8 mouse cellular contexts compared by ENCODE assay signal in the genomic region with DNA sequence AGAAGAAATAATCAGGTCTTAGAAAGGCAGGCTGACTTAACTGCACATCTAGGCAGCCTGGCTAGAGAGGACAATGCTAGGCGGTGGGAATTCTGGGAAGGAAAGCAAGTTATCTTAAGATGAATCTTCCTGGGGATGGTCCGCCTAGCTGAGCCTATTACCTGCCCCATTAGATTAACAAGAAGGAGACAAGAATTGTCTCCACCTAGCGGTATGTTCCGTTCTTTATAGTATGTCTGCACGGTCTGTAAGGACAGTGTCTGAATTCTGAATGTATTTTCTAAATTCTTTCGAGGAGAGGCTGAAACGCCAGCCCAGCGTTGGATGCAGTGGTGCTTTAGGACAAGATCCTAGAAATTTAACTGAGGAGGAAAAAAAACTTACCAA. TPM values are rescaled to one million over a fixed set of nuclear protein-coding genes. Genes with fewer than 3 reads are reported as not detected.
DNase-seq lines count a peak whose midpoint lies in the region; ATAC-seq and TF ChIP-seq lines count a peak whose summit lies in the region.

No protein-coding gene starts in this region.

- H3K27ac ChIP-seq in embryonic facial prominence, embryonic 11.5 days (replicated peaks; ENCODE audit: low read depth, low read length), result no peak overlapping the region
- no peak overlapping the region for H3K27ac ChIP-seq in embryonic facial prominence, embryonic 10.5 days (replicated peaks)
- peak overlapping the region; percentile 70 for H3K27ac ChIP-seq in heart, embryonic 15.5 days

- ATAC-seq in embryonic facial prominence, embryonic 11.5 days (replicated peaks; ENCODE audit: insufficient number of reproducible peaks, low FRiP score, low TSS enrichment, low read depth), result no peak
- ATAC-seq in megakaryocyte, adult 5-6 weeks (ENCODE audit: poor library complexity, severe bottlenecking), result no peak
- no peak for ATAC-seq in heart, embryonic 15.5 days (replicated peaks; ENCODE audit: insufficient number of reproducible peaks, insufficient read depth, low FRiP score, low read depth)
- ATAC-seq in inflammation-experienced regulatory T-cells, adult 6 months, result no peak

- no peaks in the 10 kb centered on the region for H3K79me2 ChIP-seq in myocyte (ENCODE audit: control insufficient read depth, insufficient read depth)

- H3K9me3 ChIP-seq in embryonic facial prominence, embryonic 11.5 days (replicated peaks; ENCODE audit: control insufficient read depth, low read length), result no peaks in the 10 kb centered on the region
- H3K9me3 ChIP-seq in embryonic facial prominence, embryonic 10.5 days, result no peaks in the 10 kb centered on the region
- no peaks in the 10 kb centered on the region for H3K9me3 ChIP-seq in megakaryocyte, embryonic 14.5 days
- no peaks in the 10 kb centered on the region for H3K9me3 ChIP-seq in heart, embryonic 15.5 days (replicated peaks)

- H3K4me1 ChIP-seq in embryonic facial prominence, embryonic 11.5 days (ENCODE audit: control insufficient read depth, insufficient read depth, low read length), result no peaks in the 10 kb centered on the region
- H3K4me1 ChIP-seq in embryonic facial prominence, embryonic 10.5 days, result peaks cover 12% of the 10 kb centered on the region
- peaks cover 31% of the 10 kb centered on the region for H3K4me1 ChIP-seq in megakaryocyte, embryonic 14.5 days
- H3K4me1 ChIP-seq in heart, embryonic 15.5 days (replicated peaks), result peaks cover 12% of the 10 kb centered on the region

- no peak overlapping the region for H3K9ac ChIP-seq in embryonic facial prominence, embryonic 11.5 days (replicated peaks; ENCODE audit: low read length)
- no peak overlapping the region for H3K9ac ChIP-seq in heart, embryonic 15.5 days

- 70% methylated on average over 8 of the region's 8 CpGs for WGBS in embryonic facial prominence, embryonic 11.5 days
- WGBS in embryonic facial prominence, embryonic 10.5 days, result 67% methylated on average over 8 of the region's 8 CpGs
- WGBS in heart, embryonic 15.5 days, result 48% methylated on average over 8 of the region's 8 CpGs

- no peak overlapping the region for H3K4me3 ChIP-seq in embryonic facial prominence, embryonic 11.5 days (ENCODE audit: low read depth, low read length)
- no peak overlapping the region for H3K4me3 ChIP-seq in embryonic facial prominence, embryonic 10.5 days
- peak overlapping the region; percentile 59 for H3K4me3 ChIP-seq in megakaryocyte, embryonic 14.5 days (replicated peaks)
- no peak overlapping the region for H3K4me3 ChIP-seq in heart, embryonic 15.5 days
- H3K4me3 ChIP-seq in myocyte, result no peak overlapping the region

- no peak for TF ChIP-seq POLR2A in myocyte (IDR thresholded peaks at IDR 0.05; ENCODE audit: insufficient read length, low read depth)

- no peak overlapping the region for H3K4me2 ChIP-seq in embryonic facial prominence, embryonic 11.5 days (ENCODE audit: low read depth, low read length)
- H3K4me2 ChIP-seq in heart, embryonic 15.5 days, result peak overlapping the region; percentile 44
- peak overlapping the region; percentile 55 for H3K4me2 ChIP-seq in myocyte (ENCODE audit: low read depth)

- no peaks in the 10 kb centered on the region for H3K27me3 ChIP-seq in embryonic facial prominence, embryonic 11.5 days (ENCODE audit: control insufficient read depth, insufficient read depth, low read length)
- H3K27me3 ChIP-seq in embryonic facial prominence, embryonic 10.5 days (replicated peaks; ENCODE audit: low read depth, poor library complexity, severe bottlenecking), result peaks cover 7% of the 10 kb centered on the region
- peaks cover 11% of the 10 kb centered on the region for H3K27me3 ChIP-seq in megakaryocyte, embryonic 14.5 days (replicated peaks)
- no peaks in the 10 kb centered on the region for H3K27me3 ChIP-seq in heart, embryonic 15.5 days
- no peaks in the 10 kb centered on the region for H3K27me3 ChIP-seq in myocyte (ENCODE audit: control insufficient read depth, insufficient read depth, insufficient read length)

- no peaks in the 10 kb centered on the region for H3K36me3 ChIP-seq in embryonic facial prominence, embryonic 11.5 days (replicated peaks; ENCODE audit: control insufficient read depth, insufficient read depth, low read depth, low read length)
- no peaks in the 10 kb centered on the region for H3K36me3 ChIP-seq in embryonic facial prominence, embryonic 10.5 days (replicated peaks)
- no peaks in the 10 kb centered on the region for H3K36me3 ChIP-seq in megakaryocyte, embryonic 14.5 days (replicated peaks; ENCODE audit: low read length)
- no peaks in the 10 kb centered on the region for H3K36me3 ChIP-seq in heart, embryonic 15.5 days
- no peaks in the 10 kb centered on the region for H3K36me3 ChIP-seq in myocyte (ENCODE audit: control insufficient read depth, insufficient read depth)

- DNase-seq in embryonic facial prominence, embryonic 11.5 days (ENCODE audit: low spot score), result peak; percentile 39
- DNase-seq in embryonic facial prominence, embryonic 10.5 days (ENCODE audit: low spot score), result no peak
- DNase-seq in layer of hippocampus, postnatal 36 days, result no peak

- H3ac ChIP-seq in myocyte (ENCODE audit: control insufficient read depth, insufficient read length), result no peak overlapping the region

TF ChIP-seq in myocyte, 11 proteins besides CTCF, POLR2A, EP300 and RAD21:
- no peak for TF ChIP-seq MAX (IDR thresholded peaks at IDR 0.05; ENCODE audit: low read depth)

RNA-seq across cellular contexts. Expression of a gene that starts 5.7 kb away (rescaled TPM):
- 0.89 and 1.00 TPM in 2 replicates for polyA plus RNA-seq in embryonic facial prominence, embryonic 11.5 days (2014; fragmentation: Nextera tagmentation; extraction: Ambion mirVana)
- polyA plus RNA-seq in embryonic facial prominence, embryonic 10.5 days (2016; fragmentation: Nextera tagmentation; extraction: Ambion mirVana), result 1.3 TPM in 2 replicates
- 0.09 and 0.10 TPM in 2 replicates for polyA plus RNA-seq in megakaryocyte, embryonic 14.5 days (2012; ENCODE audit: insufficient read depth, low replicate concordance)
- total RNA-seq in megakaryocyte, adult 5-6 weeks (2015), result 0.40 and 0.46 TPM in 2 replicates
- 0.44 and 0.57 TPM in 2 replicates for total RNA-seq in megakaryocyte, adult 5-6 weeks (2017)
- polyA plus RNA-seq in heart, embryonic 15.5 days (2015; fragmentation: Nextera tagmentation; extraction: Ambion mirVana), result 0.30 and 0.38 TPM in 2 replicates
- 0.50 TPM for polyA plus RNA-seq in myocyte (2012; fragmentation: generic; extraction: Trizol)
- 1 to 10 TPM; 2.9 to 4.0 TPM for total RNA-seq in layer of hippocampus, postnatal 36 days (2021)
- polyA plus RNA-seq in inflammation-experienced regulatory T-cells, adult 6 months (2017; shearing (Covaris generic)), result 1 to 10 TPM in 1 of 3 experiments, under 1 TPM in 2; 0.82 to 1.0 (median 0.83) TPM

RNA-seq across cellular contexts. Expression of a gene that starts 16.6 kb away (rescaled TPM):
- polyA plus RNA-seq in embryonic facial prominence, embryonic 11.5 days (2014; fragmentation: Nextera tagmentation; extraction: Ambion mirVana), result 0.52 and 0.81 TPM in 2 replicates
- 0.21 and 0.27 TPM in 2 replicates for polyA plus RNA-seq in embryonic facial prominence, embryonic 10.5 days (2016; fragmentation: Nextera tagmentation; extraction: Ambion mirVana)
- polyA plus RNA-seq in megakaryocyte, embryonic 14.5 days (2012; ENCODE audit: insufficient read depth, low replicate concordance), result 0.02 and 0.35 TPM in 2 replicates
- 0.52 and 0.76 TPM in 2 replicates for total RNA-seq in megakaryocyte, adult 5-6 weeks (2015)
- 0.73 and 1.0 TPM in 2 replicates for total RNA-seq in megakaryocyte, adult 5-6 weeks (2017)
- polyA plus RNA-seq in heart, embryonic 15.5 days (2015; fragmentation: Nextera tagmentation; extraction: Ambion mirVana), result 0.57 and 0.63 TPM in 2 replicates
- polyA plus RNA-seq in myocyte (2012; fragmentation: generic; extraction: Trizol), result 5.3 TPM
- 10 to 100 TPM; 20.2 to 24.3 TPM for total RNA-seq in layer of hippocampus, postnatal 36 days (2021)
- polyA plus RNA-seq in inflammation-experienced regulatory T-cells, adult 6 months (2017; shearing (Covaris generic)), result under 1 TPM in 2 of 3 experiments, not detected in 1; 0.21 to 0.25 TPM
